Mouse (Mus musculus) embryonic fibroblast, embryonic 13.5 days (primary cell): Measurements from ENCODE around the gene Snip1. TPM values are rescaled to one million over a fixed set of nuclear protein-coding genes. Genes with fewer than 3 reads are reported as not detected.
A peak's percentile ranks its signal among the peaks of the same experiment; 100 is the strongest.

Source experiments
- H3K27ac ChIP-seq: 2 replicates; pipeline ENCODE4 v1.5.1; 2012; ENCODE audit warnings: low read length, control low read depth, inconsistent platforms; ENCODE audit not compliant: insufficient read depth
- H3K4me1 ChIP-seq: 2 replicates; pipeline ENCODE4 v1.6.1; 2011; ENCODE audit warnings: low read length; ENCODE audit not compliant: control insufficient read depth, insufficient read depth
- H3K4me3 ChIP-seq: 2 replicates; pipeline ENCODE4 v1.5.1; 2011; ENCODE audit warnings: mild to moderate bottlenecking, control low read depth, low read length; ENCODE audit not compliant: insufficient read depth
- CTCF ChIP-seq: IDR thresholded peaks from 2 replicates; pipeline ENCODE4 v1.5.1; 2011; ENCODE audit warnings: mild to moderate bottlenecking, control low read depth, low read length, moderate library complexity, borderline replicate concordance; ENCODE audit not compliant: insufficient read depth
- POLR2A ChIP-seq: IDR thresholded peaks from 2 replicates; pipeline ENCODE4 v1.6.1; 2011; ENCODE audit warnings: low read depth, mild to moderate bottlenecking, control low read depth, low read length, moderate library complexity
- polyA plus RNA-seq: library from polyadenylated mRNA; stranded (reverse); fragments of >200 nt; gene quantifications from 2 replicates; pipeline ENCODE4 v1.2.4, GENCODE M21; 2011; ENCODE audit warnings: low read depth; ENCODE audit not compliant: missing spikeins, insufficient read length

Gene Snip1
- polyA plus RNA-seq, 1 experiment = 16.8 TPM

- Histone ChIP-seq H3K4me3 (no peak overlapping the region), H3K27ac (no peak overlapping the region), H3K4me1 (peaks cover 11% of the 10 kb centered on the region)
- TF ChIP-seq POLR2A = no peak
- no peak for TF ChIP-seq CTCF
These were observed 30.9 kb downstream of the Snip1 start for GRCm38 (mm10) chr4:125097412-125097811.

GRCm38 (mm10) chr4:125099458-125099857 is 33.0 kb downstream of the Snip1 start:
- Histone ChIP-seq H3K4me3 (no peak overlapping the region), H3K4me1 (peaks cover 11% of the 10 kb centered on the region), H3K27ac (no peak overlapping the region)
- peak; percentile 75 for TF ChIP-seq CTCF
- TF ChIP-seq POLR2A = no peak

GRCm38 (mm10) chr4:125101334-125101733 is 34.9 kb downstream of the Snip1 start:
- Histone ChIP-seq H3K4me1 (peaks cover 5% of the 10 kb centered on the region), H3K27ac (no peak overlapping the region), H3K4me3 (no peak overlapping the region)
- TF ChIP-seq POLR2A (no peak), CTCF (no peak)

- TF ChIP-seq POLR2A (no peak), CTCF (no peak)
- H3K4me3 ChIP-seq = no peak overlapping the region
- peaks cover 6% of the 10 kb centered on the region; the same call in 1 of the 2 replicates for H3K4me1 ChIP-seq
- no peak overlapping the region for H3K27ac ChIP-seq
These were observed 38.9 kb downstream of the Snip1 start for GRCm38 (mm10) chr4:125105354-125105753.

GRCm38 (mm10) chr4:125114638-125115037 is 48.2 kb downstream of the Snip1 start:
- no peak overlapping the region for H3K4me3 ChIP-seq
- H3K27ac ChIP-seq = peak overlapping the region; percentile 89
- TF ChIP-seq CTCF = peak; percentile 72
- TF ChIP-seq POLR2A = peak; percentile 12; the same call in 1 of the 2 replicates
- peaks cover 16% of the 10 kb centered on the region for H3K4me1 ChIP-seq

GRCm38 (mm10) chr4:125115081-125115480 is 48.6 kb downstream of the Snip1 start:
- Histone ChIP-seq H3K4me3 (no peak overlapping the region), H3K27ac (peak overlapping the region; percentile 89), H3K4me1 (peaks cover 16% of the 10 kb centered on the region)
- TF ChIP-seq POLR2A = 0 out of 2 replicates have a peak, but pooled peaks have one; percentile 4
- no peak for TF ChIP-seq CTCF

- H3K4me1 ChIP-seq = peaks cover 16% of the 10 kb centered on the region
- H3K27ac ChIP-seq = peak overlapping the region; percentile 89
- no peak overlapping the region for H3K4me3 ChIP-seq
- TF ChIP-seq POLR2A = no peak
- no peak for TF ChIP-seq CTCF
These were observed 49.2 kb downstream of the Snip1 start for GRCm38 (mm10) chr4:125115710-125116089.

GRCm38 (mm10) chr4:125116090-125116861 is 49.8 kb downstream of the Snip1 start:
- Histone ChIP-seq H3K4me1 (peaks cover 16% of the 10 kb centered on the region), H3K27ac (peak overlapping the region; percentile 89), H3K4me3 (no peak overlapping the region)
- TF ChIP-seq POLR2A (peak; percentile 56), CTCF (no peak)

- H3K27ac ChIP-seq = peak overlapping the region; percentile 89
- H3K4me1 ChIP-seq = peaks cover 18% of the 10 kb centered on the region
- no peak for TF ChIP-seq CTCF
- TF ChIP-seq POLR2A = no peak
- no peak overlapping the region for H3K4me3 ChIP-seq
These were observed 50.5 kb downstream of the Snip1 start for GRCm38 (mm10) chr4:125116929-125117328.

- H3K4me3 ChIP-seq = no peak overlapping the region
- TF ChIP-seq POLR2A (0 out of 2 replicates have a peak, but pooled peaks have one; percentile 0), CTCF (no peak)
- peak overlapping the region; percentile 89; the same call in 1 of the 2 replicates for H3K27ac ChIP-seq
- peaks cover 25% of the 10 kb centered on the region for H3K4me1 ChIP-seq
These were observed 51.4 kb downstream of the Snip1 start for GRCm38 (mm10) chr4:125117902-125118320.
